11 mouse cellular contexts compared by ENCODE assay signal in genomic region chr4:133406313-133407056, GRCm38 (mm10). TPM values are rescaled to one million over a fixed set of nuclear protein-coding genes. Genes with fewer than 3 reads are reported as not detected.
DNase-seq lines count a peak whose midpoint lies in the region; ATAC-seq and TF ChIP-seq lines count a peak whose summit lies in the region.
"Had no signal": no experiment of that assay in that cellular context is flagged by ENCODE, and none has a peak within 500 bp of the region (broad histone marks: within the 10 kb centered on the region; RNA-seq: fewer than 3 reads in every experiment).

No protein-coding gene starts in this region.

- DNase-seq in gastrocnemius, adult 2 months: no peak
- no peak for DNase-seq in gastrocnemius, postnatal 14 days
- DNase-seq in kidney, adult 18-20 months: no peak
- no peak for DNase-seq in embryonic facial prominence, embryonic 10.5 days (ENCODE audit: low spot score)
- no peak for DNase-seq in lung, postnatal 25 days (ENCODE audit: low spot score)
- DNase-seq in gastrocnemius, postnatal 4 days (ENCODE audit: low spot score in 2 of 2): no peak
- DNase-seq: lung, postnatal 14 days; right cerebral cortex, postnatal 25 days; thymus, adult 18-20 months had no signal

- no peaks in the 10 kb centered on the region for H3K9me3 ChIP-seq in kidney, embryonic 16.5 days (ENCODE audit: low read length)
- no peaks in the 10 kb centered on the region for H3K9me3 ChIP-seq in embryonic facial prominence, embryonic 10.5 days
- no peaks in the 10 kb centered on the region for H3K9me3 ChIP-seq in limb, embryonic 13.5 days

- peak; percentile 55; the same call in 1 of the 2 replicates for ATAC-seq in kidney, embryonic 16.5 days (ENCODE audit: low FRiP score, low TSS enrichment)
- ATAC-seq in limb, embryonic 13.5 days (ENCODE audit: low FRiP score, low read depth): peak; percentile 11; the same call in 1 of the 2 replicates

- no peak overlapping the region for H3K4me3 ChIP-seq in gastrocnemius, adult 2 months
- no peak overlapping the region for H3K4me3 ChIP-seq in kidney, embryonic 16.5 days (ENCODE audit: low read length)
- H3K4me3 ChIP-seq in embryonic facial prominence, embryonic 10.5 days: no peak overlapping the region
- no peak overlapping the region for H3K4me3 ChIP-seq in limb, embryonic 13.5 days

- no peak for TF ChIP-seq CTCF in gastrocnemius, adult 2 months (IDR thresholded peaks at IDR 0.05)

- H3K27me3 ChIP-seq in kidney, embryonic 16.5 days (ENCODE audit: insufficient read depth, low read length): no peaks in the 10 kb centered on the region
- no peaks in the 10 kb centered on the region for H3K27me3 ChIP-seq in embryonic facial prominence, embryonic 10.5 days (replicated peaks; ENCODE audit: low read depth, poor library complexity, severe bottlenecking)
- no peaks in the 10 kb centered on the region for H3K27me3 ChIP-seq in limb, embryonic 13.5 days

- H3K4me2 ChIP-seq in kidney, embryonic 16.5 days (replicated peaks; ENCODE audit: low read depth, low read length): no peak overlapping the region
- no peak overlapping the region for H3K4me2 ChIP-seq in limb, embryonic 13.5 days (replicated peaks)

- peaks cover 22% of the 10 kb centered on the region for H3K4me1 ChIP-seq in kidney, embryonic 16.5 days (ENCODE audit: insufficient read depth, low read length)
- peaks cover 30% of the 10 kb centered on the region for H3K4me1 ChIP-seq in embryonic facial prominence, embryonic 10.5 days
- H3K4me1 ChIP-seq in limb, embryonic 13.5 days: peaks cover 26% of the 10 kb centered on the region

- no peaks in the 10 kb centered on the region for H3K36me3 ChIP-seq in kidney, embryonic 16.5 days (ENCODE audit: insufficient read depth, low read length)
- peaks cover 3% of the 10 kb centered on the region; the same call in 1 of the 2 replicates for H3K36me3 ChIP-seq in embryonic facial prominence, embryonic 10.5 days (replicated peaks)
- no peaks in the 10 kb centered on the region; the same call in 1 of the 2 replicates for H3K36me3 ChIP-seq in limb, embryonic 13.5 days

- WGBS in kidney, embryonic 16.5 days: 48% methylated on average over 8 of the region's 8 CpGs
- WGBS in embryonic facial prominence, embryonic 10.5 days: 71% methylated on average over 8 of the region's 8 CpGs
- WGBS in limb, embryonic 13.5 days: 58% methylated on average over 8 of the region's 8 CpGs

- H3K27ac ChIP-seq in gastrocnemius, adult 2 months: peak overlapping the region; percentile 71
- H3K27ac ChIP-seq in kidney, embryonic 16.5 days (ENCODE audit: low read length): peak overlapping the region; percentile 4; the same call in 1 of the 2 replicates
- H3K27ac ChIP-seq in embryonic facial prominence, embryonic 10.5 days (replicated peaks): 0 out of 2 replicates have a peak overlapping the region, but pooled peaks have one; percentile 4
- peak overlapping the region; percentile 15; the same call in 1 of the 2 replicates for H3K27ac ChIP-seq in limb, embryonic 13.5 days

- intact Hi-C loops in gastrocnemius, adult 2 months (cut with DNase I): no loop called here
- intact Hi-C loops in gastrocnemius, postnatal 14 days (cut with DNase I; ENCODE audit: low total_unique reads): no loop called here

- H3K9ac ChIP-seq in kidney, embryonic 16.5 days (replicated peaks; ENCODE audit: low read length): no peak overlapping the region
- no peak overlapping the region for H3K9ac ChIP-seq in limb, embryonic 13.5 days

RNA-seq across cellular contexts. Expression of gene Slc9a1, which starts 37.0 kb away (rescaled TPM):
- 10 to 100 TPM in 1 of 2 experiments, 1 to 10 TPM in 1; 8.1 to 11.7 TPM for total RNA-seq in gastrocnemius, adult 2 months (2021)
- total RNA-seq in gastrocnemius, postnatal 14 days (2021): 10 to 100 TPM in 1 of 2 experiments, 1 to 10 TPM in 1; 10.0 to 12.8 TPM
- polyA plus RNA-seq in kidney, embryonic 16.5 days (2015; fragmentation: Nextera tagmentation; extraction: Ambion mirVana): 9.5 and 10.7 TPM in 2 replicates
- 8.6 and 9.0 TPM in 2 replicates for polyA plus RNA-seq in embryonic facial prominence, embryonic 10.5 days (2016; fragmentation: Nextera tagmentation; extraction: Ambion mirVana)
- polyA plus RNA-seq in limb, embryonic 13.5 days (2015; fragmentation: Nextera tagmentation; extraction: Ambion mirVana): 8.1 and 8.8 TPM in 2 replicates
- 10 to 100 TPM; 24.1 to 24.4 TPM for total RNA-seq in gastrocnemius, postnatal 4 days (2021)

RNA-seq across cellular contexts. Expression of gene Wdtc1, which starts 53.2 kb away (rescaled TPM):
- 10 to 100 TPM; 86.7 to 93.4 TPM for total RNA-seq in gastrocnemius, adult 2 months (2021)
- 10 to 100 TPM; 49.4 to 54.9 TPM for total RNA-seq in gastrocnemius, postnatal 14 days (2021)
- polyA plus RNA-seq in kidney, embryonic 16.5 days (2015; fragmentation: Nextera tagmentation; extraction: Ambion mirVana): 12.9 and 14.4 TPM in 2 replicates
- 17.2 and 17.7 TPM in 2 replicates for polyA plus RNA-seq in embryonic facial prominence, embryonic 10.5 days (2016; fragmentation: Nextera tagmentation; extraction: Ambion mirVana)
- 13.3 and 14.1 TPM in 2 replicates for polyA plus RNA-seq in limb, embryonic 13.5 days (2015; fragmentation: Nextera tagmentation; extraction: Ambion mirVana)
- total RNA-seq in gastrocnemius, postnatal 4 days (2021): 10 to 100 TPM; 43.1 to 45.0 TPM

Comparison
In these comparisons a context has a peak if more than half of its experiments do, and no peak if none do; other contexts are left out.
1. H3K27ac ChIP-seq: peak in every context shown above with its lines; median percentile 71 in gastrocnemius, adult 2 months; 15 in limb, embryonic 13.5 days; 4 in kidney, embryonic 16.5 days; 4 in embryonic facial prominence, embryonic 10.5 days.